Mouse (Mus musculus) limb, embryonic 10.5 days (tissue): ENCODE measurements around the gene Ccdc134. TPM values are rescaled to one million over a fixed set of nuclear protein-coding genes. Genes with fewer than 3 reads are reported as not detected.

Experiments
- DNase-seq: peaks from one replicate; pipeline ENCODE4 v3.0.0-alpha.2; 2017; ENCODE audit warnings: low spot score
- H3K27ac ChIP-seq: fragments of 300-500 bp; sonication (generic); 2 replicates; pipeline ENCODE4 v1.5.1; 2016; ENCODE audit warnings: mild to moderate bottlenecking
- H3K27me3 ChIP-seq: fragments of 300-500 bp; sonication (generic); 2 replicates; pipeline ENCODE4 v1.6.1; 2016; ENCODE audit warnings: low read depth, mild to moderate bottlenecking; ENCODE audit not compliant: poor library complexity, severe bottlenecking
- H3K36me3 ChIP-seq: fragments of 300-500 bp; sonication (generic); 2 replicates; pipeline ENCODE4 v1.6.1; 2016; ENCODE audit warnings: mild to moderate bottlenecking, moderate library complexity
- H3K4me1 ChIP-seq: fragments of 300-500 bp; sonication (generic); 2 replicates; pipeline ENCODE4 v1.6.1; 2016
- H3K4me3 ChIP-seq: fragments of 300-500 bp; sonication (generic); 2 replicates; pipeline ENCODE4 v1.5.1; 2016; ENCODE audit warnings: mild to moderate bottlenecking, moderate library complexity
- H3K9me3 ChIP-seq: fragments of 300-500 bp; sonication (generic); replicated peaks from 2 replicates; pipeline ENCODE4 v1.6.1; 2016; ENCODE audit warnings: mild to moderate bottlenecking
- WGBS: fragments of 180-500 bp; shearing (Covaris S2); methylation state at CpG from one replicate; pipeline ENCODE4 v1.1.7; 2016; 5-methylcytosine and 5-hydroxymethylcytosine counted together
- polyA plus RNA-seq: library from polyadenylated mRNA; unstranded; fragments of >200 nt; fragmentation: Nextera tagmentation; extraction: Ambion mirVana; gene quantifications from 2 replicates; pipeline ENCODE4 v1.2.1, GENCODE M21; 2016

Ccdc134 gene
- polyA plus RNA-seq, 1 experiment from 2014 or later, result 22.8 TPM

- Histone ChIP-seq H3K4me3 (no peak overlapping the region), H3K27me3 (no peaks in the 10 kb centered on the region), H3K4me1 (peaks cover 29% of the 10 kb centered on the region), H3K36me3 (peaks cover 65% of the 10 kb centered on the region), H3K9me3 (no peaks in the 10 kb centered on the region), H3K27ac (0 out of 2 replicates have a peak overlapping the region, but pooled peaks have one; percentile 25)
- DNase-seq, result no peak
- 88% methylated on average over 7 of the region's 7 CpGs for WGBS
Observed at GRCm38 (mm10) chr15:82152435-82152834, 24.7 kb downstream of the Ccdc134 start.

DNA sequence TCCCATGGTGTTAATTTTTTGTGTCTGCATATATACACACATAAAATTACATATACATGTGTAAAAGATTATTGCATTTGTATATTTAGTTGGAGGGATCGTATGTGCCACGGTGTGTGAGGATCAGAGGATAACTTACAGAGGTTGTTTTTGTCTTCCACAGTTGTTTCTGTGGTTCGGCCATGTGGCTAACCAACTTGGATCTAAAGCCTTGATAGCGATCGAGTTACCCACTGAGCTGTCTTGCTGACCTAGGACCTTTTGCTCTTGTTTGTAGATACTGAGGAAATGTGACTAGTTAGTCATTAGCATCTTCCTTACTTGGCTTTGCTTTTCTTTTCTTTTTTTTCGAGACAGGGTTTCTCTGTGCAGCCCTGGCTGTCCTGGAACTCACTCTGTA, 28.6 kb downstream of the Ccdc134 start:
- 93% methylated on average over 6 of the region's 6 CpGs for WGBS
- Histone ChIP-seq H3K27ac (no peak overlapping the region), H3K9me3 (no peaks in the 10 kb centered on the region), H3K4me3 (no peak overlapping the region), H3K27me3 (no peaks in the 10 kb centered on the region), H3K36me3 (peaks cover 53% of the 10 kb centered on the region), H3K4me1 (peaks cover 47% of the 10 kb centered on the region)
- DNase-seq, result no peak

GRCm38 (mm10) chr15:82156902-82157301, 29.2 kb downstream of the Ccdc134 start:
- WGBS, result 84% methylated on average over 10 of the region's 10 CpGs
- Histone ChIP-seq H3K27ac (no peak overlapping the region), H3K9me3 (no peaks in the 10 kb centered on the region), H3K27me3 (no peaks in the 10 kb centered on the region), H3K36me3 (peaks cover 49% of the 10 kb centered on the region), H3K4me3 (no peak overlapping the region), H3K4me1 (peaks cover 52% of the 10 kb centered on the region)
- DNase-seq, result no peak

DNA sequence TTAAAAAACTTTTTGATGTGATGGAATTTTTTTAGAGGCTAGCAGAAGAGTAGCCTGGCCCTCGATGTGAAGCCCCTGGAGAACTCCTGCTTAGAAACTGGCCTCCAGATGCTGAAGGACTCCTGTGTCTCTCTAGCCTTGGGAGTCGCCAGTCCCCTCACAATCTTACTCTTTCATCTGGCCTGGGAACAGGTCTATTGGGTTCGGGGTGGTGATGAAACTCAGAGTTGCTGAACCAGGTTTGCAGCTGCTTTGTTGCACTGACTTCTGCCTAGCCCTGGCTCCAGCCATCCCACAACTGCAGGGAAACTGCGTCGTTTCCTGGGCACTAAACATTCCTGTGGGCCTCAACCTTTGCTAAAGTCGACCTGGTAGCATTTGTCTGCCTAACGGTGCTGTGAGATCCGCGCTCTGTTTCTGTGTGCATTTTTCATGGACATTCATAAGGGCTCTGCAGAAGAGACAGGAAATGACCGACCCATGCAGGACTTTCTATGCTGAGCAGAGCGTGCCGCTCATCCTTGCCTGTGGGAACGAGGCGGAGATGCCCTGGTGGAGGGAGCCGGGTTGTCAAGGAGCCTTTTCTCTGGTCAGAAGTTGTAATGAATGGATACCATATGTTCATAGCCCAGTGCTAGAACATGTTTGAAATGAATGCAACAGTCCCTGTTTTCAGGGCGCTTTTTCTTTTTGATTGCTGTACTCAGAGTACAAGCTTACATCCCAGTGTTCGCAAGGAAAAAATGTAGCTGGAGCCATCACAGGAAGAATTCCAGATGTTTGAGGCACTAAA, 30.7 kb downstream of the Ccdc134 start:
- Histone ChIP-seq H3K4me1 (peaks cover 55% of the 10 kb centered on the region), H3K36me3 (peaks cover 38% of the 10 kb centered on the region), H3K9me3 (no peaks in the 10 kb centered on the region), H3K27ac (0 out of 2 replicates have a peak overlapping the region, but pooled peaks have one; percentile 61), H3K27me3 (no peaks in the 10 kb centered on the region), H3K4me3 (no peak overlapping the region)
- DNase-seq, result no peak
- WGBS, result 62% methylated on average over 17 of the region's 17 CpGs

GRCm38 (mm10) chr15:82159471-82159870, 31.7 kb downstream of the Ccdc134 start:
- no peaks in the 10 kb centered on the region for H3K9me3 ChIP-seq
- peaks cover 65% of the 10 kb centered on the region for H3K4me1 ChIP-seq
- peaks cover 29% of the 10 kb centered on the region for H3K36me3 ChIP-seq
- no peak overlapping the region for H3K27ac ChIP-seq
- H3K4me3 ChIP-seq, result no peak overlapping the region
- DNase-seq, result no peak
- 85% methylated on average over 9 of the region's 9 CpGs for WGBS
- no peaks in the 10 kb centered on the region for H3K27me3 ChIP-seq

DNA sequence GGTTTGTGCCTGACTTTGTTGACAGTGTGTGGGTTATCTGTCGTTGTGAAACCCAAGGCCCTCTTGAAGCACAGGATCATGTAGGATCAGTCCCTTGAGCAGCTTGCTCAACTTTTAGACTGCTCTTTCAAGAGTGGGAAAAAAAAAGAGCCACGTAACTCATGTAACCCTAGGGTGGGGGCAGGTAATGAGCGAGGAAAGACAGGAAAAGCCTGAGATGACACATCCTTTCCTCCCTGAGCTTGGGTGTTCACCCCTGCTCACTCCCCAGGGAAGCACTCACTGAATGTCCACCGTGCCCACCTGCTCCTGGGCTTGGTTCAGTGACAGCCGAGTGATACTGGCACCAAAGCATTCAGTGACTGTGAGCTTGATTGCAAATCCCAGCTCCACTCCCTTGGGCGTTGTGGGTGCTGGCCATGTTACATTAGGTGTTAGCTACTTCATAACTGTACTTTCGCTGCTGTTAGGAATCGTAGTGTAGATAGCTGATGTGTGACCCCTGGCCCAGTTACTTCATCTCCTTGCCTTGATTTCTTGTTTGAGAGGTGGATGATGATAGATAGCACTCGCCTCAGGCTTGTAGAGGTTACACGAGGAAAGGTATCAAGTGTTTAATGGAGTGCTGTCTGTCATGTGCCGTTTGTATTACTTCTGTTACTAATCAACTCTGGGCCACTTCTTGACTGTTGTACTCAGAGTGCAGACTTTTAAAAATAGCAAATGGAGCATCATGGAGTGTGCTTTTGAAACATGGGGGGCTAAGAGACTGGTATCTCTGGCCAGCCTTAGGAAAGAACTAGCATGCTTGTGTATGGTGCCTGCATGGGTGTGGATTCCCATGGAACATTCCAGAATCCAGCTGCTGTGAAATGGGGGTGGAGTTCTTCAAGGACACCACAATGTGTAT, 33.3 kb downstream of the Ccdc134 start:
- Histone ChIP-seq H3K4me3 (no peak overlapping the region), H3K9me3 (no peaks in the 10 kb centered on the region), H3K36me3 (peaks cover 15% of the 10 kb centered on the region), H3K27me3 (no peaks in the 10 kb centered on the region), H3K27ac (no peak overlapping the region), H3K4me1 (peaks cover 74% of the 10 kb centered on the region)
- no peak for DNase-seq
- WGBS, result 82% methylated on average over 11 of the region's 11 CpGs

DNA sequence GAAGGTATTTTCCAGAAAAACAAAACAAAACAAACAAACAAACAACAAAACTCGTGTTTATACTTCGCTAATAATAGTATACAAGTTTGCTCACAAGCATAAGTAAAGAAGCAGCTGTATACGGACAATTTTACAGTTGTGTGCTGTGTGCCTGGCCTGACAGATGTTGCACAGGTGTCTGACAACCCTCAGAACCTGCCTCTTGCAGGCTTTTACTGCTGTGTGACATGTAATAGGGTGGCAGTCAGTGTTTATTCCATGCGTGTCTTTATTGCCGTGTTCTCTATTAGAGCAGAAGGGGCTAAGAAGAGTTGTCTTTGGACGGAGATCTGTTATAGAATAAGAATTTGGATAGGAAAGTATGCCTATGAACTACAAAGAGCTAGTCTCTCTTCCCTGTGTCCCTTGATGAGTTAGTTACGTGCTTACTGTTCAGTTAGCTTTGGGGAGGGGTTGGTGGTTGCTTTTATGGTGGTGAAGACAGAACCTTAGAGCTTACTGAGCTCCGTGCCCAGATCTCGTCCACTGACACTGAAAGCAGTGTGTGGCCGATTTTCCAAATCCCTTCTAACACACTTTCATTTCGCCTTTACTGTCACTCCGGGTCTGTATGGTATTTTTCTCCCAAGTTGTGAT, 34.4 kb downstream of the Ccdc134 start:
- no peak for DNase-seq
- Histone ChIP-seq H3K4me3 (no peak overlapping the region), H3K4me1 (peaks cover 80% of the 10 kb centered on the region), H3K27me3 (no peaks in the 10 kb centered on the region), H3K36me3 (peaks cover 4% of the 10 kb centered on the region; the same call in 1 of the 2 replicates), H3K9me3 (no peaks in the 10 kb centered on the region), H3K27ac (no peak overlapping the region)
- WGBS, result 86% methylated on average over 12 of the region's 12 CpGs

GRCm38 (mm10) chr15:82163356-82164060, 35.8 kb downstream of the Ccdc134 start:
- Histone ChIP-seq H3K27ac (no peak overlapping the region), H3K27me3 (no peaks in the 10 kb centered on the region), H3K4me1 (peaks cover 75% of the 10 kb centered on the region), H3K9me3 (no peaks in the 10 kb centered on the region), H3K36me3 (no peaks in the 10 kb centered on the region; the same call in 1 of the 2 replicates), H3K4me3 (no peak overlapping the region)
- DNase-seq, result no peak
- WGBS, result 89% methylated on average over 10 of the region's 10 CpGs

DNA sequence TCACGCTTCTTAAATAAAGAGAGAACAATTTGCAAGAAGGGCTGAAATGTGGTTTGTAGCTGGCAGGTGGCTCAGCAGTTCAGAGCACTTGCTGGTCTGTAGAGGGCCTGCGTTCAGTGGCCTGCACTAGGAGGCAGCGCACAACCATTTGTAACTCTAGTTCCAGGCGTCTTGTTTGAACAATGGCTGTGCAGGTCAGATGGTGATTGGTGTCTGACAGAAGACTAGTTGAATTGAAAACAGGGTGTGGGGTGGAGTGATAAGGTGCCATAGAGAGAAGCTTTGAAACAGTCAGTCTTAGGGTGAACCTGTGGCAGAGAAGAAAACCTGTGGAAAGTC, 36.3 kb downstream of the Ccdc134 start:
- Histone ChIP-seq H3K9me3 (no peaks in the 10 kb centered on the region), H3K27ac (peak overlapping the region; percentile 15; the same call in 1 of the 2 replicates), H3K27me3 (no peaks in the 10 kb centered on the region), H3K4me3 (no peak overlapping the region), H3K36me3 (no peaks in the 10 kb centered on the region; the same call in 1 of the 2 replicates), H3K4me1 (peaks cover 70% of the 10 kb centered on the region)
- DNase-seq, result no peak
- WGBS, result 70% methylated on average over 4 of the region's 4 CpGs

DNA sequence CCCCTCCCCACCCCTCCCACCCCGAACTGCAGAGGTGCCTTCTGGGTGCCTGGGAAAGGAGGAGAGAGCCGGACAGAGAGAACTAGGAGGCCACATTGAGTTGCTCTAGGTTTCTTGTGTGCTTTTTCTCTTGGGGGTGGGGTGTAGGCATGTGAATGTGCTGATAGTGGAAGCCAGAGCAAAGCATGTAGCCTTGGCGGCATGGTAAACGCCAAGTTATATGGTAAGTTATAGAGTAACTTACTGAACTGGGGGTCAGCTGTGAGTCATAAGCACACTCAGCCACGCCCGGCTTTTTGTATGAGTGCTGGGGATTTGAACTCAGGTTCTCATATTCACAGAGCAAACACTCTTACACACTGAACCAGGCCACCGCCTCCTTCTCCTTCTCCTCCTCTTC, 36.8 kb downstream of the Ccdc134 start:
- WGBS, result 83% methylated on average over 7 of the region's 7 CpGs
- Histone ChIP-seq H3K27ac (peak overlapping the region; percentile 15; the same call in 1 of the 2 replicates), H3K36me3 (peaks cover under 1% of the 10 kb centered on the region; the same call in 1 of the 2 replicates), H3K9me3 (no peaks in the 10 kb centered on the region), H3K27me3 (no peaks in the 10 kb centered on the region), H3K4me3 (no peak overlapping the region), H3K4me1 (peaks cover 65% of the 10 kb centered on the region)
- no peak for DNase-seq

GRCm38 (mm10) chr15:82165332-82166239, 37.9 kb downstream of the Ccdc134 start:
- WGBS, result 61% methylated on average over 8 of the region's 8 CpGs
- peaks cover 57% of the 10 kb centered on the region for H3K4me1 ChIP-seq
- H3K36me3 ChIP-seq, result peaks cover 11% of the 10 kb centered on the region
- no peak overlapping the region for H3K27ac ChIP-seq
- DNase-seq, result peak; percentile 86
- H3K9me3 ChIP-seq, result no peaks in the 10 kb centered on the region
- no peaks in the 10 kb centered on the region for H3K27me3 ChIP-seq
- H3K4me3 ChIP-seq, result no peak overlapping the region
